14 mouse cellular contexts compared by ENCODE assay signal in genomic region chr11:5897230-5897629, GRCm38 (mm10). TPM values are rescaled to one million over a fixed set of nuclear protein-coding genes. Genes with fewer than 3 reads are reported as not detected.
DNase-seq lines count a peak whose midpoint lies in the region; ATAC-seq and TF ChIP-seq lines count a peak whose summit lies in the region.
"Had no signal": no experiment of that assay in that cellular context is flagged by ENCODE, and none has a peak within 500 bp of the region (broad histone marks: within the 10 kb centered on the region; RNA-seq: fewer than 3 reads in every experiment).

No protein-coding gene starts in this region.

- no peak for TF ChIP-seq CTCF in testis, adult 2 months (IDR thresholded peaks at IDR 0.05; ENCODE audit: control insufficient read depth, insufficient read depth, insufficient replicate concordance, low read depth, low read length)

- 0 out of 2 replicates have a peak overlapping the region, but pooled peaks have one; percentile 2 for H3K9ac ChIP-seq in hindbrain, embryonic 11.5 days (ENCODE audit: low read depth, low read length)
- H3K9ac ChIP-seq in hindbrain, embryonic 14.5 days: no peak overlapping the region
- H3K9ac ChIP-seq: hindbrain, embryonic 13.5 days; midbrain, embryonic 15.5 days had no signal

- no peak overlapping the region for H3K4me3 ChIP-seq in hindbrain, embryonic 11.5 days (ENCODE audit: low read depth, low read length)
- no peak overlapping the region for H3K4me3 ChIP-seq in hindbrain, embryonic 14.5 days (replicated peaks; ENCODE audit: low read length)
- H3K4me3 ChIP-seq in testis, adult 2 months (ENCODE audit: control insufficient read depth, low read depth, low read length): peak overlapping the region; percentile 7; the same call in 1 of the 2 replicates
- H3K4me3 ChIP-seq: hindbrain, embryonic 13.5 days; midbrain, embryonic 15.5 days had no signal

- TF ChIP-seq POLR2A in testis, adult 2 months (IDR thresholded peaks at IDR 0.05; ENCODE audit: control insufficient read depth, low read depth, low read length): no peak

- WGBS in hindbrain, embryonic 11.5 days: 14% methylated on average over 15 of the region's 16 CpGs
- 16% methylated on average over 16 of the region's 16 CpGs for WGBS in hindbrain, embryonic 14.5 days

- no peak overlapping the region for H3K27ac ChIP-seq in hindbrain, embryonic 11.5 days (ENCODE audit: low read depth, low read length)
- no peak overlapping the region for H3K27ac ChIP-seq in hindbrain, embryonic 14.5 days
- no peak overlapping the region for H3K27ac ChIP-seq in testis, adult 2 months (ENCODE audit: control insufficient read depth, insufficient read depth, low read depth, low read length)
- H3K27ac ChIP-seq: hindbrain, embryonic 13.5 days; midbrain, embryonic 15.5 days had no signal

- no peaks in the 10 kb centered on the region for H3K27me3 ChIP-seq in hindbrain, embryonic 11.5 days (ENCODE audit: control insufficient read depth, insufficient read depth, low read length)
- H3K27me3 ChIP-seq in hindbrain, embryonic 14.5 days (ENCODE audit: control insufficient read depth, insufficient read depth, low read length): peaks cover 5% of the 10 kb centered on the region; the same call in 1 of the 2 replicates
- no peaks in the 10 kb centered on the region for H3K27me3 ChIP-seq in testis, adult 2 months (ENCODE audit: control insufficient read depth, insufficient read depth, low read length)
- no peaks in the 10 kb centered on the region; the same call in 1 of the 2 replicates for H3K27me3 ChIP-seq in splenic B cell, adult 2 months (ENCODE audit: control insufficient read depth, insufficient read depth, low read length, poor library complexity, severe bottlenecking)

- no peaks in the 10 kb centered on the region for H3K36me3 ChIP-seq in hindbrain, embryonic 11.5 days (ENCODE audit: control insufficient read depth, insufficient read depth, low read length)
- H3K36me3 ChIP-seq in hindbrain, embryonic 14.5 days (replicated peaks; ENCODE audit: control insufficient read depth, insufficient read depth): no peaks in the 10 kb centered on the region
- no peaks in the 10 kb centered on the region for H3K36me3 ChIP-seq in testis, adult 2 months (ENCODE audit: control insufficient read depth, insufficient read depth, low read length)
- H3K36me3 ChIP-seq in splenic B cell, adult 2 months (ENCODE audit: control insufficient read depth, insufficient read depth, low read length, poor library complexity, severe bottlenecking): no peaks in the 10 kb centered on the region
- H3K36me3 ChIP-seq: hindbrain, embryonic 13.5 days; midbrain, embryonic 15.5 days had no signal

- no peak for DNase-seq in hindbrain, embryonic 11.5 days (ENCODE audit: low spot score)
- no peak for DNase-seq in hindbrain, embryonic 14.5 days (ENCODE audit: low spot score)
- DNase-seq in testis, postnatal 14 days (ENCODE audit: low spot score): no peak
- DNase-seq in splenic B cell, adult 2 months (ENCODE audit: low read depth, low spot score): peak; percentile 44
- DNase-seq in embryo, embryonic 10.5 days (ENCODE audit: low spot score): no peak
- no peak for DNase-seq in layer of hippocampus, postnatal 14 days (ENCODE audit: low spot score in 2 of 2)
- DNase-seq: adrenal gland, postnatal 14 days; right cerebral cortex, postnatal 25 days; thymus, postnatal 36 days had no signal

- no peak overlapping the region for H3K4me2 ChIP-seq in hindbrain, embryonic 11.5 days (replicated peaks; ENCODE audit: low read depth, low read length)
- H3K4me2 ChIP-seq in hindbrain, embryonic 14.5 days (replicated peaks): no peak overlapping the region
- H3K4me2 ChIP-seq: hindbrain, embryonic 13.5 days; midbrain, embryonic 15.5 days had no signal

- H3K9me3 ChIP-seq in hindbrain, embryonic 11.5 days (ENCODE audit: control insufficient read depth, low read length): no peaks in the 10 kb centered on the region
- H3K9me3 ChIP-seq in hindbrain, embryonic 14.5 days (ENCODE audit: control insufficient read depth, low read length): no peaks in the 10 kb centered on the region
- H3K9me3 ChIP-seq: hindbrain, embryonic 13.5 days; midbrain, embryonic 15.5 days had no signal

- H3K4me1 ChIP-seq in hindbrain, embryonic 11.5 days (replicated peaks; ENCODE audit: control insufficient read depth, insufficient read depth, low read length): peaks cover 11% of the 10 kb centered on the region
- H3K4me1 ChIP-seq in hindbrain, embryonic 14.5 days (replicated peaks; ENCODE audit: control insufficient read depth, insufficient read depth, low read length): peaks cover 14% of the 10 kb centered on the region
- peaks cover 18% of the 10 kb centered on the region for H3K4me1 ChIP-seq in testis, adult 2 months (ENCODE audit: control insufficient read depth, insufficient read depth, low read length)

- no peak for ATAC-seq in hindbrain, embryonic 11.5 days (ENCODE audit: low FRiP score)
- ATAC-seq in hindbrain, embryonic 14.5 days (ENCODE audit: low FRiP score): no peak
- ATAC-seq in granulocyte monocyte progenitor cell, adult 5-6 weeks (replicated peaks; ENCODE audit: poor library complexity, severe bottlenecking): 0 out of 2 replicates have a peak, but pooled peaks have one; percentile 10
- ATAC-seq: midbrain, embryonic 15.5 days had no signal

RNA-seq across cellular contexts. Expression of gene Myl7, which starts 1.4 kb away (rescaled TPM):
- 0.31 and 2.4 TPM in 2 replicates for polyA plus RNA-seq in hindbrain, embryonic 11.5 days (2014; fragmentation: Nextera tagmentation; extraction: Ambion mirVana)
- polyA plus RNA-seq in hindbrain, embryonic 14.5 days (2014; fragmentation: Nextera tagmentation; extraction: Ambion mirVana): not detected in 2 replicates
- polyA plus RNA-seq in testis, adult 2 months (2012; rRNA removed): 0.43 TPM in 1 of 2 replicates, not detected in the other
- not detected in 2 replicates for total RNA-seq in granulocyte monocyte progenitor cell, adult 5-6 weeks (2014; fragmentation: Nextera tagmentation)
- total RNA-seq in granulocyte monocyte progenitor cell, adult 5-6 weeks (2017): not detected in 2 replicates
- not detected for total RNA-seq in layer of hippocampus, postnatal 14 days (2021)
- total RNA-seq: adrenal gland, postnatal 14 days; neutrophil, adult 5-6 weeks had no signal
- polyA plus RNA-seq: midbrain, embryonic 15.5 days had no signal

RNA-seq across cellular contexts. Expression of gene Pold2, which starts 19.1 kb away (rescaled TPM):
- polyA plus RNA-seq in hindbrain, embryonic 11.5 days (2014; fragmentation: Nextera tagmentation; extraction: Ambion mirVana): 78.4 and 86.3 TPM in 2 replicates
- 46.8 and 51.5 TPM in 2 replicates for polyA plus RNA-seq in hindbrain, embryonic 14.5 days (2014; fragmentation: Nextera tagmentation; extraction: Ambion mirVana)
- polyA plus RNA-seq in testis, adult 2 months (2012; rRNA removed): 88.8 and 109 TPM in 2 replicates
- total RNA-seq in granulocyte monocyte progenitor cell, adult 5-6 weeks (2014; fragmentation: Nextera tagmentation): 84.1 and 88.5 TPM in 2 replicates
- total RNA-seq in granulocyte monocyte progenitor cell, adult 5-6 weeks (2017): 55.8 and 95.4 TPM in 2 replicates
- 10 to 100 TPM; 24.8 to 26.7 TPM for total RNA-seq in layer of hippocampus, postnatal 14 days (2021)

RNA-seq across cellular contexts. Expression of gene Aebp1, which starts 35.5 kb away (rescaled TPM):
- polyA plus RNA-seq in hindbrain, embryonic 11.5 days (2014; fragmentation: Nextera tagmentation; extraction: Ambion mirVana): 19.0 and 20.4 TPM in 2 replicates
- 19.7 and 24.4 TPM in 2 replicates for polyA plus RNA-seq in hindbrain, embryonic 14.5 days (2014; fragmentation: Nextera tagmentation; extraction: Ambion mirVana)
- 5.9 and 8.6 TPM in 2 replicates for polyA plus RNA-seq in testis, adult 2 months (2012; rRNA removed)
- total RNA-seq in granulocyte monocyte progenitor cell, adult 5-6 weeks (2014; fragmentation: Nextera tagmentation): not detected in 2 replicates
- not detected in 2 replicates for total RNA-seq in granulocyte monocyte progenitor cell, adult 5-6 weeks (2017)
- 10 to 100 TPM in 1 of 2 experiments, 1 to 10 TPM in 1; 5.1 to 14.0 TPM for total RNA-seq in layer of hippocampus, postnatal 14 days (2021)
- total RNA-seq: neutrophil, adult 5-6 weeks had no signal

RNA-seq across cellular contexts. Expression of gene Gck, which starts 52.7 kb away (rescaled TPM):
- polyA plus RNA-seq in hindbrain, embryonic 11.5 days (2014; fragmentation: Nextera tagmentation; extraction: Ambion mirVana): 2.9 and 3.0 TPM in 2 replicates
- polyA plus RNA-seq in hindbrain, embryonic 14.5 days (2014; fragmentation: Nextera tagmentation; extraction: Ambion mirVana): 3.9 and 4.2 TPM in 2 replicates
- polyA plus RNA-seq in testis, adult 2 months (2012; rRNA removed): 5.0 and 6.6 TPM in 2 replicates
- not detected in 2 replicates for total RNA-seq in granulocyte monocyte progenitor cell, adult 5-6 weeks (2014; fragmentation: Nextera tagmentation)
- total RNA-seq in granulocyte monocyte progenitor cell, adult 5-6 weeks (2017): not detected in 2 replicates
- total RNA-seq in layer of hippocampus, postnatal 14 days (2021): 1 to 10 TPM; 1.3 to 1.9 TPM

RNA-seq across cellular contexts. Expression of gene Ykt6, which starts 58.3 kb away (rescaled TPM):
- polyA plus RNA-seq in hindbrain, embryonic 11.5 days (2014; fragmentation: Nextera tagmentation; extraction: Ambion mirVana): 30.2 and 31.9 TPM in 2 replicates
- 39.9 and 48.4 TPM in 2 replicates for polyA plus RNA-seq in hindbrain, embryonic 14.5 days (2014; fragmentation: Nextera tagmentation; extraction: Ambion mirVana)
- 31.7 and 33.7 TPM in 2 replicates for polyA plus RNA-seq in testis, adult 2 months (2012; rRNA removed)
- 47.8 and 48.4 TPM in 2 replicates for total RNA-seq in granulocyte monocyte progenitor cell, adult 5-6 weeks (2014; fragmentation: Nextera tagmentation)
- 44.1 and 45.2 TPM in 2 replicates for total RNA-seq in granulocyte monocyte progenitor cell, adult 5-6 weeks (2017)
- 10 to 100 TPM; 84.7 to 85.3 TPM for total RNA-seq in layer of hippocampus, postnatal 14 days (2021)
